Mouse (Mus musculus) right cerebral cortex, postnatal 14 days (tissue): ENCODE results near the gene Unk.
"Not testable (repeated sequence)": the region's sequence is repeated elsewhere in the genome, so short reads cannot be mapped to it uniquely, and the experiment has no call there.

Experiments used
- DNase-seq: peaks from one replicate; pipeline ENCODE4 v3.0.0; 2022

Gene Unk

DNA sequence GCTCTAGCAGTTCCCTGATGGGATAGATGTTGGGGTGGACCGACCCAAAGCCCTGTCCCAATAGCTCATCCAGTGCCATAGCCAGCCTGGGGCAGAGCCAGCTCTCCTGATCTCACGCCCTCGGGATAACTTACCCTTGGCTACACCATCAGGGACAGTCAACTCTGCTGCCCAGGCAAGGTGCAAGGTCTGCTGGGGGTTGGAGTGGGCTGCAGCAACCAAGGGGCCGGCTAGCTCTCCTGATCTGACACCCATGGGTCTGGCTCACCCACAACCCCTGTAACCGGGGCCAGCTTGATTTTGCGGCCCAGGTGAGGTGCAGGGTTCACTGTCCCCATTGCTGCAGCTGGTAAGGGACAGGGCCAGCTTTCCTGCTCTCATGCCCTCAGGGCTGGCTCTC is 61.5 kb downstream of the Unk start:
- DNase-seq, result no peak

DNA sequence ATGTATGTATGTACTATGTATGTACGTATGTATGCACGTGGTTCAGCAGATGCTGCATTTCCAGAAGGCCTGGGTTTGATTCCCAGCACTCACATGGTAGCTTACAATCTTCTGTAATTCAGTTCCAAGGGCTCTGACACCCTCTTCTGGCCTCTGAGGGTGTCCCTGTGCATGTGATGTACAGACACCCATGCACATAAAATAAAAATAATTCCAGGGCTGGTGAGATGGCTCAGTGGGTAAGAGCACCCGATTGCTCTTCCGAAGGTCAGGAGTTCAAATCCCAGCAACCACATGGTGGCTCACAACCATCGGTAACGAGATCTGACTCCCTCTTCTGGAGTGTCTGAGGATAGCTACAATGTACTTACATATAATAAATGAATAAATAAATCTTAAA is 62.8 kb downstream of the Unk start:
- not testable (repeated sequence) for DNase-seq

- DNase-seq, result no peak
Measured at GRCm38 (mm10) chr11:116093771-116094565, 63.8 kb downstream of the Unk start.

DNA sequence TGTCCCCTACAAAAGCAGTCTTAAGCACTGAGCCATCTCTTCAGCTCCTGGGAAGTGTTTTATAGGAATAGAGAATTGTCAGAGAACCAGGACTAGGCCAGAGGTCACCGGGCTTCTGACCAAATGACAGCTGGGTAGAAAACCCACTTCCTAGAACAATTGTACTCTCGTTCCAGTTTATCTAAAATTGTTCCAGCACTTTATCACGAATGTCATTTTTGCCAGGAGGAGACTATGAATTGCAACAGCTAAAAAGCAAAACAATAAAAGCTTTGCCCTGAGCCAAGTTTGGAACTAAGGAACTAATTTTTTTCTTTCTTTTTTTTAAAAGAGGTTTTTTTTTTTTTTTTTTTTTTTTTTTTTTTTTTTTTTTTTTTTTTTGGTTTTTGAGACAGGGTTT is 65.5 kb downstream of the Unk start:
- no peak for DNase-seq

DNA sequence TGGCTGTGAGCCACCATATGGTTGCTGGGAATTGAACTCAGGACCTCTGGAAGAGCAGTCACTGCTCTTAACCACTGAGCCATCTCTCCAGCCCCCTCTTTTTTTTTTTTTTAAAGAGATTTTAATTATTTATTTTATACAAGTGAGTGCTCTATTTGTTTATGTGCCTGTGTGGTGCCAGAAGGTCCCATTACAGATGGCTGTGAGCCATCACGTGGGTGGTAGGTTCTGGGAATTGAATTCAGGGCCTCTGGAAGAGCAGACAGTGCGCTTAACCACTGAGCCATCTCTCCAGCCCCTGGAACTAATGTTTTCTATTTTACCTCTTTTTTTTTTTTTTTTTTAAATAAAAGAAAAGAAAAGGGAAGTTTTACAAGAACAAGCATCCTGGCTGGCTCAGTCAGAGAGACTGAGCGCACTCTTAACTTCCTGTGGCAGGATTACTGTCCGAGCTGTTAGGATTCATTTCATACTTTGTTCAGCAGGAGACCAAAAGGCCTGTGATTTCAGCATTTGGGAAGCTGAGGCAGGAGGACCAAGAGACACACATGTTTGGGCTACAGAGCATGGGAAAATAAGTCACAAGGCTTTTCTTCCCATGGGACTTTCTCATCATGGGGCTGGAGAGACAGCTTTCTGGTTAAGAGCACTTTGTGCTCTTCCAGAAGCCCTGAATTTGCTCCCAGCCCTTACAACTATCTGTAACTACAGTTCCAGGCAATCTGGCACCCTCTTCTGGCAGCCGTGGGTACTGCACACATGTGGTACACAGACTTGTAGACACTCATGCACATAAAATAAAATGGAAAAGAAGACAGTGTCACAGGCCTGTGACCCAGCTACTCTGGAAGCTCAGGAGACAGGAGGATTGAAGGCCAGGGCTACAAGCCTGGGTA is 66.3 kb downstream of the Unk start:
- no peak for DNase-seq

DNA sequence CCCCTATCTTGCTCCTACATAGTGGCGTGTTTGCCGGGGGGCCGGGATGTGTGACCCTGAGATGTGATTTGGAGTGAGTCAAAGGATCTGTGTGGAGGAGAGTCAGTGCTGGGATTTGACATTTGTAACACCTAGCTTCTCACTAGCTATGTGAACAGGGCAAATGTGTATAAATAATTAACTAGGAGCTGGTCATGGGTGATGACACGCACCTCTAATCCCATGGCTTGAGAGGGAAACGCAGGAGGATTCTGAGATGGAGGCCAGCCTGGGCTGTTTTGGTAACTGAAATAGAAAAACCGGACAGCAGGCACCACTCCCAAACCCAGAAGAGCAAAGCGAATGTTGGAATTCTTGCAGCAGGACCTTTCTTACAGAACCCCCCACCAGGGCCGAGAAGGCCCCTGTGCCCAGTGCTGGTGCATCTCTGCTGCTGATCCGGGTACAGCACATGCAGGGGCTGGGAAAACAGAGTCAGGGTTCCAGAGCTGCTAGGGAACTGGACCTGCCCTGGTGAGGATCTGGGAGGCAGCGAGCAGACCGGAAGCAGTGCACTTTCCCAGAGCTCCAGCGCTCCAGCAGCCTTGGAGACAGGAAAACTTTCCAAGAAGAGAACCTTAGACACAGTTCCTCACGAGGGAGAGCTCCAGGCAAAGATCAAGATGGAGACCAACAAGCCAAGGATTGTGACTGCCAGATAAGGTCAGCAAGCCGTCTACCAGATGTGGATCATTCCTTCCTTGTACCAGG is 68.8 kb downstream of the Unk start:
- DNase-seq, result no peak

- DNase-seq, result no peak
Measured at GRCm38 (mm10) chr11:116099462-116099861, 69.3 kb downstream of the Unk start.

GRCm38 (mm10) chr11:116100385-116100784 is 70.3 kb downstream of the Unk start:
- DNase-seq, result no peak

GRCm38 (mm10) chr11:116100839-116101238 is 70.7 kb downstream of the Unk start:
- DNase-seq, result no peak

GRCm38 (mm10) chr11:116101931-116102381 is 71.8 kb downstream of the Unk start:
- no peak for DNase-seq

GRCm38 (mm10) chr11:116102472-116102871 is 72.3 kb downstream of the Unk start:
- DNase-seq, result no peak

DNA sequence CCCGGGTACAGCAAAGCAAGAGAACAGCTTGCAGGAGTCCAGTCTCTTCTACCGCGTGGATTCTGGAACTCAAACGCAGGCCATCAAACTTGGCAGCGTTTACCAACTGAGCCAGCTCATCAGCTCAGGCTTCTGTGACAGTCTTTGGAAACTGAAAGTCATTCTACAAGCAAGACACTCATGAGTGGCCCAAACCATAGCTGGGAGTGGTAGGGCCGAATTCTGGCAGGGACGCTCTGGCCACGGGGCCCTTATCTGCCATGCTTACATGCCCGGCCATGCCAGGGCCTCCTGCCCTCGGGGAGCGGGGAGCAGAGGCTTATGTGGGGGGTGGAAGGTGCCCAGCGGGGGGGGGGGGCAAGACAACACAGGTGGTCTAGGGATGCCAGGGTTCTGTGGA is 73.5 kb downstream of the Unk start:
- DNase-seq, result no peak

- DNase-seq, result no peak
Measured at GRCm38 (mm10) chr11:116104006-116104646, 74.0 kb downstream of the Unk start.

- no peak for DNase-seq
Measured at GRCm38 (mm10) chr11:116105065-116105464, 74.9 kb downstream of the Unk start.

- no peak for DNase-seq
Measured at GRCm38 (mm10) chr11:116106154-116106962, 76.2 kb downstream of the Unk start.

GRCm38 (mm10) chr11:116106963-116107776 is 77.0 kb downstream of the Unk start:
- no peak for DNase-seq

- DNase-seq, result no peak
Measured at GRCm38 (mm10) chr11:116107777-116108285, 77.7 kb downstream of the Unk start.

- no peak for DNase-seq
Measured at GRCm38 (mm10) chr11:116108464-116109137, 78.5 kb downstream of the Unk start.

GRCm38 (mm10) chr11:116109441-116110081 is 79.4 kb downstream of the Unk start:
- no peak for DNase-seq
